ENCODE assay signal across 8 mouse cellular contexts in genomic region chr1:181143609-181143949, GRCm38 (mm10). TPM values are rescaled to one million over a fixed set of nuclear protein-coding genes. Genes with fewer than 3 reads are reported as not detected.
A peak's percentile ranks its signal among the peaks of the same experiment; 100 is the strongest.
DNase-seq lines count a peak whose midpoint lies in the region; ATAC-seq and TF ChIP-seq lines count a peak whose summit lies in the region.

No protein-coding gene starts in this region.

- H3K4me1 ChIP-seq in heart, embryonic 10.5 days: peaks cover 14% of the 10 kb centered on the region
- no peaks in the 10 kb centered on the region for H3K4me1 ChIP-seq in ES-Bruce4 (ENCODE audit: control insufficient read depth, insufficient read depth, low read length)
- H3K4me1 ChIP-seq in forebrain, postnatal 0 days (ENCODE audit: insufficient read depth): peaks cover 10% of the 10 kb centered on the region

- H3K27me3 ChIP-seq in heart, embryonic 10.5 days (ENCODE audit: insufficient read depth, poor library complexity, severe bottlenecking): no peaks in the 10 kb centered on the region
- no peaks in the 10 kb centered on the region for H3K27me3 ChIP-seq in ES-Bruce4 (ENCODE audit: control insufficient read depth, insufficient read depth, low read length, poor library complexity, severe bottlenecking)
- H3K27me3 ChIP-seq in forebrain, postnatal 0 days (ENCODE audit: insufficient read depth, low read length): no peaks in the 10 kb centered on the region

- ATAC-seq in forebrain, postnatal 0 days: peak; percentile 21

- peaks cover 25% of the 10 kb centered on the region for H3K79me2 ChIP-seq in macrophage (ENCODE audit: inconsistent target)

- peak overlapping the region; percentile 56 for H3K4me2 ChIP-seq in forebrain, postnatal 0 days (ENCODE audit: low read depth)

- no peaks in the 10 kb centered on the region for H3K9me3 ChIP-seq in heart, embryonic 10.5 days
- H3K9me3 ChIP-seq in ES-Bruce4 (replicated peaks; ENCODE audit: control insufficient read depth, insufficient read depth, low read length, poor library complexity, severe bottlenecking): no peaks in the 10 kb centered on the region
- H3K9me3 ChIP-seq in forebrain, postnatal 0 days (ENCODE audit: low read length): no peaks in the 10 kb centered on the region

- TF ChIP-seq CTCF in ES-Bruce4 (IDR thresholded peaks at IDR 0.05; ENCODE audit: low read depth, low read length): no peak
- TF ChIP-seq CTCF in forebrain, postnatal 0 days (IDR thresholded peaks at IDR 0.05; ENCODE audit: low read depth): no peak

- under 1% methylated on average over 12 of the region's 12 CpGs for WGBS in heart, embryonic 10.5 days
- WGBS in forebrain, postnatal 0 days: 2% methylated on average over 12 of the region's 12 CpGs
- 0% methylated on average over 12 of the region's 12 CpGs for WGBS in macrophage (ENCODE audit: missing documents)

- H3K9ac ChIP-seq in ES-Bruce4 (ENCODE audit: low read depth, poor library complexity, severe bottlenecking): peak overlapping the region; percentile 82
- peak overlapping the region; percentile 68 for H3K9ac ChIP-seq in forebrain, postnatal 0 days

- no peak for DNase-seq in heart, embryonic 10.5 days (ENCODE audit: low spot score)
- no peak for DNase-seq in heart, adult 8-10 months (ENCODE audit: low spot score)
- no peak for DNase-seq in forebrain, postnatal 0 days
- no peak for DNase-seq in layer of hippocampus, adult 9-11 months
- DNase-seq in layer of hippocampus, postnatal 10 days (ENCODE audit: low spot score in 2 of 2): no peak
- no peak for DNase-seq in adrenal gland, postnatal 4 days (ENCODE audit: low spot score in 2 of 2)

- no peak for TF ChIP-seq POLR2A in ES-Bruce4 (IDR thresholded peaks at IDR 0.05; ENCODE audit: insufficient read depth, low read length)

- TF ChIP-seq EP300 in ES-Bruce4 (IDR thresholded peaks at IDR 0.05; ENCODE audit: insufficient read depth, low read depth, low read length): no peak

- peaks cover 33% of the 10 kb centered on the region for H3K36me3 ChIP-seq in heart, embryonic 10.5 days
- H3K36me3 ChIP-seq in ES-Bruce4 (ENCODE audit: control insufficient read depth, insufficient read depth, low read length, poor library complexity, severe bottlenecking) (peaks cover 23% of the 10 kb centered on the region), macrophage (ENCODE audit: inconsistent target) (peaks cover 24% of the 10 kb centered on the region)
- H3K36me3 ChIP-seq in forebrain, postnatal 0 days (ENCODE audit: insufficient read depth): peaks cover 18% of the 10 kb centered on the region

- peak overlapping the region; percentile 94 for H3K4me3 ChIP-seq in heart, embryonic 10.5 days
- H3K4me3 ChIP-seq in ES-Bruce4 (ENCODE audit: low read depth, low read length) (peak overlapping the region; percentile 79), macrophage (ENCODE audit: inconsistent target) (peak overlapping the region; percentile 66)
- peak overlapping the region; percentile 80 for H3K4me3 ChIP-seq in forebrain, postnatal 0 days (ENCODE audit: low read depth, low read length)

- H3K27ac ChIP-seq in heart, embryonic 10.5 days: peak overlapping the region; percentile 89
- peak overlapping the region; percentile 33; the same call in 1 of the 2 replicates for H3K27ac ChIP-seq in ES-Bruce4 (ENCODE audit: insufficient read depth, low read length)
- peak overlapping the region; percentile 83 for H3K27ac ChIP-seq in forebrain, postnatal 0 days (ENCODE audit: low read depth, low read length)
- peak overlapping the region; percentile 55 for H3K27ac ChIP-seq in macrophage

RNA-seq across cellular contexts. Expression of gene Nvl, which starts 0.4 kb away (rescaled TPM):
- 26.1 and 33.5 TPM in 2 replicates for polyA plus RNA-seq in heart, embryonic 10.5 days (2016; fragmentation: Nextera tagmentation; extraction: Ambion mirVana)
- total RNA-seq in heart, adult 8-10 months (2022): 1 to 10 TPM; 6.9 to 8.0 (median 7.2) TPM
- polyA plus RNA-seq in ES-Bruce4 (2011; ENCODE audit: insufficient read depth, insufficient read length, low read depth, missing spikeins) (96.4 and 102 TPM in 2 replicates), macrophage (2018) (7.3 to 14.3 TPM (median 11.7 TPM) in 3 replicates)
- 32.1 and 39.7 TPM in 2 replicates for total RNA-seq in forebrain, postnatal 0 days (2014; rRNA removed)
- 17.0 and 25.2 TPM in 2 replicates for polyA plus RNA-seq in forebrain, postnatal 0 days (2015; fragmentation: Nextera tagmentation; extraction: Ambion mirVana)
- total RNA-seq in macrophage (2018; cell fraction: chromatin; rRNA removed): 100 to 1,000 TPM in 12 of 26 experiments, 10 to 100 TPM in 14; 47.3 to 135 (median 96.0) TPM
- total RNA-seq in macrophage (2018; cell fraction: cytosol; rRNA removed): 10 to 100 TPM in 7 of 26 experiments, 1 to 10 TPM in 19; 4.7 to 14.0 (median 7.5) TPM
- total RNA-seq in macrophage (2018; cell fraction: nucleus; rRNA removed): 10 to 100 TPM; 25.4 to 79.0 (median 53.9) TPM
- total RNA-seq in layer of hippocampus, postnatal 10 days (2021): 10 to 100 TPM; 29.8 to 31.8 TPM
- total RNA-seq in adrenal gland, postnatal 4 days (2021): 10 to 100 TPM; 28.8 to 28.9 TPM

RNA-seq across cellular contexts. Expression of gene Cnih4, which starts 0.9 kb away (rescaled TPM):
- 150 and 166 TPM in 2 replicates for polyA plus RNA-seq in heart, embryonic 10.5 days (2016; fragmentation: Nextera tagmentation; extraction: Ambion mirVana)
- 10 to 100 TPM; 46.6 to 52.1 (median 48.9) TPM for total RNA-seq in heart, adult 8-10 months (2022)
- polyA plus RNA-seq in ES-Bruce4 (2011; ENCODE audit: insufficient read depth, insufficient read length, low read depth, missing spikeins) (113 and 119 TPM in 2 replicates), macrophage (2018) (28.7 to 86.8 TPM (median 46.5 TPM) in 3 replicates)
- 17.9 and 27.1 TPM in 2 replicates for total RNA-seq in forebrain, postnatal 0 days (2014; rRNA removed)
- polyA plus RNA-seq in forebrain, postnatal 0 days (2015; fragmentation: Nextera tagmentation; extraction: Ambion mirVana): 49.4 and 50.8 TPM in 2 replicates
- total RNA-seq in macrophage (2018; cell fraction: chromatin; rRNA removed): 10 to 100 TPM in 16 of 26 experiments, 1 to 10 TPM in 10; 3.8 to 20.6 (median 12.1) TPM
- total RNA-seq in macrophage (2018; cell fraction: cytosol; rRNA removed): 10 to 100 TPM; 26.7 to 82.1 (median 43.3) TPM
- 10 to 100 TPM in 24 of 26 experiments, 1 to 10 TPM in 2; 8.6 to 47.3 (median 21.8) TPM for total RNA-seq in macrophage (2018; cell fraction: nucleus; rRNA removed)
- total RNA-seq in layer of hippocampus, postnatal 10 days (2021): 10 to 100 TPM; 21.3 to 23.0 TPM
- 10 to 100 TPM; 39.6 to 42.8 TPM for total RNA-seq in adrenal gland, postnatal 4 days (2021)

Comparison
In these comparisons a context has a peak if more than half of its experiments do, and no peak if none do; other contexts are left out.
1. H3K27ac ChIP-seq: peak in every context shown above with its lines; median percentile 89 in heart, embryonic 10.5 days; 83 in forebrain, postnatal 0 days; 55 in macrophage; 33 in ES-Bruce4.